Mouse (Mus musculus) kidney, adult 10 weeks (tissue): ENCODE results near the gene Tpmt. TPM values are rescaled to one million over a fixed set of nuclear protein-coding genes. Genes with fewer than 3 reads are reported as not detected.

Source experiments
- polyA plus RNA-seq: library from polyadenylated mRNA; stranded (reverse); fragments of 350-450 nt; fragmentation: Illumina TruSeq; extraction: RNeasy Lipid Tissue Mini Kit (QIAGEN cat#74804); gene quantifications from one replicate; pipeline ENCODE4 v1.2.3, GENCODE M21; 2014; ENCODE audit warnings: low read depth, low replicate concordance

The Tpmt gene
- 238 TPM for polyA plus RNA-seq

DNA sequence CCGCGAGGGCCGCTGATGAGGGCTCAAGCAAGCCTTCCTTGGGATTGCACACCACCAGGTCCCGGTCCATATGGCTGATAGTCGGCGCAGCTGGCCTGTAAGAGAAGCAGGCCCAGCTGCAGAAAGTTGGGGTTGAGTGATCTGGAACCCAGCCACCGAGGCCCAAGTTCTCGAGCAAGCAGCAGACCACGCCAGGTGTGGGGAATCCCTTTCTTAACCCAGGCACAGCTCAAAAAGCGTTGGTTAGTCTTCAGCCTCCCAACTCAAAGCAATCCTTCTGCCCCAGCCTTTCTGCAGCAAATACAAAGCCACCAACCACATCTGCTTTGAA, at the start of gene Tpmt:
Gene Tpmt, minus strand, starts transcription at position 121 of the 331 bp plus-strand sequence.

DNA sequence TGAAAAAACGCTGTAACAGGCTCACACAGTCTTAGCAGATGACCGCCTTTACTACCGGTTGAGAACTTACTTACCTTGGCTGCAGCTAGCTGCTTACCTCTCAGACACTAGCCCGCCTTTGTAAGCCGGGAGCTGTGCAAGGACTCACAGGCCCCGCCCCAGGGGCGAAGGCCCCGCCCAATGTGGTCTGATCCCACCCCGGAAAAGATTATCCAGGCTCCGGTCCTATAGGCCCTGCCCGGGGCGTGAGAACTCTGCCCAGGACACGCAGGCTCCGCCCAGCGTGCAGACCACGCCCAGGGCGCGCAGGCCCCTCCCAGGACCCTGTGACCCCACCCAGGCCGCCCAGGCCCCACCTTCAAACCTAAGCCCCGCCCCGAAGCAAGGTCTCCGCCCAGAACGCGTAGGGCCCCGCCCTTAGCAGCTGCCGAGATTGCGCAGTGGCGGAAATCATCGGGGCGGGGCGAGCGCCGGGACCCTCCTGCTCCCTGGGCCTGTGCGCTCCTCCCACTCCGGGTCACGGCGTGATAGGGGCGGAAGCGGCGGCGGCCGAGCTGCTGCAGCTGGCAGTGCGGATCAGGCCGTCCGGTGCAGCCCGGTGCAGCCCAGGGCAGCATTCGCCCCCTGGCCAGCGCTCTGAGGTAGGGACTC, 1.4 kb downstream of the Tpmt start, which contains the start of gene Kdm1b:
Gene Kdm1b, plus strand, starts transcription at position 470 of the 651 bp plus-strand sequence.

DNA sequence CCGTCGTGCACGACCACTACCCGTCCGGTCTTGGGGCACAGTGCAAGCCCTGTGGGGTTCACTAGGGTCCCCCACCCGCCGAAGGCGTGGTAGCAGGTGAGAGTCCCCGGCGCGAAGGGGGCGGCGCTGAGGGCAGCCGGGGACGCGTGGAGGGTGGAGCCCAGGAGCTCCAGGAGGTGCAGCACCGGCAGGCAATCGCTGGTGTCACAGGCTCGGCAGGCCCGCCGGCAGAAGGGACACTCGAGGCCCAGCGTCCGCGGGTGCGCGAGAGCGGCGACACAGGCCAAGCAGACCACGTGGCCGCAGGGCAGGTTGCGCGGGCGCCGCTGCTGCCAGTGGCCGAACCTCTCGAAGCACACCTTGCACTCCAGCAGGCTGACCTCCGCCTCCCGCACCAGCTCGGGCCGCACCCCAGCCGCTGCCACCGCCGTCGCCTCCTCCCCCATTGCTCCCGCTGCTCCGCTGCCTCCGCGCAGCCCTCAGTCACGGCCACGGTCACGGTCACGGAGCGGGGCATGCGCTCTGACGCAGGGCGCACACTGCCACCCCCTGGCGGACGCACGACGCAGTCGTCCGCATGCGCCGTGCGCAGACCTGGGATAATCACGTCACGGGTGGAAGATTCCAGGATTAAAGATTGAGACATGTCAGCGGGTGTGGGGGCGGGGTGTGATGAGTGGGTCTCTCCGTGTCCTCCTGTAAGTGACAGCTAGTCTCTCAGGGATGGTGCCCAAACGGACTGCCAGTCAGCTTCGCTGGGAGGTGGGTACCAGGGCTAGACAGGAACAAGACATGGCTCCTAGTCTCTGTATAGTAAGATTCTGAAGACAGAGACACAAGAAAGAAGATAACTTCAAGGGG, 30.0 kb downstream of the Tpmt start, which contains the start of gene Nhlrc1:
Gene Nhlrc1, minus strand, starts transcription at position 517 of the 861 bp plus-strand sequence.

Other genes starting within 250 kb of the Tpmt start
- gene Kif13a, start 114.9 kb downstream of the Tpmt start, polyA plus RNA-seq: 8.8 TPM
- 5.5 TPM for gene Nhlrc1, start 29.9 kb downstream of the Tpmt start, polyA plus RNA-seq
- gene Kdm1b, start 1.2 kb downstream of the Tpmt start, polyA plus RNA-seq: 99.0 TPM
- gene Dek, start 61.5 kb upstream of the Tpmt start, polyA plus RNA-seq: 273 TPM
- gene Rnf144b, start 77.9 kb upstream of the Tpmt start, polyA plus RNA-seq: 2.5 TPM